Mouse (Mus musculus): ENCODE measurements around the gene Elane.

Elane gene

GRCm38 (mm10) chr10:79857894-79858293 is 28.2 kb upstream of the Elane start:
- no peak for DNase-seq (ENCODE audit: low spot score in 2 of 2)

GRCm38 (mm10) chr10:79858416-79859074 is 27.5 kb upstream of the Elane start:
- DNase-seq (ENCODE audit: low spot score in 2 of 2), result peak; percentile 90 to 92

- DNase-seq (ENCODE audit: low spot score in 2 of 2), result no peak
These were observed 26.9 kb upstream of the Elane start for GRCm38 (mm10) chr10:79859116-79859515.

- DNase-seq (ENCODE audit: low spot score in 2 of 2), result no peak
These were observed 25.8 kb upstream of the Elane start for GRCm38 (mm10) chr10:79860079-79860911.

DNA sequence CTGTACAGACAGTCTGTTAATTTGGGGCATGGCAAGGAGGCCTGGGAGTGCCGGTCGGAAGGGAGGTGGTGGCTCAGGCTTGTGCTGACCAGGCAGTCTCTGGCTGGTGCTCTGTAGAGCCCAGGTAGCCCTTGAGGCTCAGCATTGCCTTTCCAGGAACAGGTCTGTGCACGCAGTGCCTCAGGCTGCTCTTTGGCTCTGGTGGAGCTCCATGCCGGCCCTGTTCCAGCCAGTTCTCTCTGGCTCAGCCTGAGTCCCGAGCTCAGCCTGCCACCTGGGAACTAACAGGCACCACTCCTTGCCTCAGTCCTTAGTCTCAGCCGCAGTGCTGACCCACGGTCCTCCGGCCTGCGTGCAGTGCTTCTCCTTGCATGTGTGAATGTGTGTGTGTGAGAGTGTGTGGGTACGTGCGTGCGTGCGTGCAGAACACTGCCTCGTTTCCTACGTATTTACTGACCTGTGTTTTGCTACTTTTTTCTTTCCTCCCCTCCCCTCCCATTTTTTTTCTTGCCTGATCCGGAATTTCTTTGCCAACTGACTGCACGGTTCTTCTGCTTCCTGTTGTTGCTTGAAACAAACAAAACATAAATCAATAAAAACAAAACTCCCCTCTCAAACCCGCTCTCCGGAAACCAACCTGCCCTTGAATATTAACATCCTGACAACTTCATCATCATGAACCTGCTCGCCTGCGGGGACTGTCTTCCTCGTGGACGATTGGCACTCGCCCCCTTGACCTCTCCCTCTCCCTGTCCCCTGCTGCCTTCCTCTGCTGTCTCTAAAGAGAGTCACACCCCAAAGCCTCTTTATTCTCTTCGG is 24.6 kb upstream of the Elane start:
- DNase-seq (ENCODE audit: low spot score in 2 of 2), result no peak

DNA sequence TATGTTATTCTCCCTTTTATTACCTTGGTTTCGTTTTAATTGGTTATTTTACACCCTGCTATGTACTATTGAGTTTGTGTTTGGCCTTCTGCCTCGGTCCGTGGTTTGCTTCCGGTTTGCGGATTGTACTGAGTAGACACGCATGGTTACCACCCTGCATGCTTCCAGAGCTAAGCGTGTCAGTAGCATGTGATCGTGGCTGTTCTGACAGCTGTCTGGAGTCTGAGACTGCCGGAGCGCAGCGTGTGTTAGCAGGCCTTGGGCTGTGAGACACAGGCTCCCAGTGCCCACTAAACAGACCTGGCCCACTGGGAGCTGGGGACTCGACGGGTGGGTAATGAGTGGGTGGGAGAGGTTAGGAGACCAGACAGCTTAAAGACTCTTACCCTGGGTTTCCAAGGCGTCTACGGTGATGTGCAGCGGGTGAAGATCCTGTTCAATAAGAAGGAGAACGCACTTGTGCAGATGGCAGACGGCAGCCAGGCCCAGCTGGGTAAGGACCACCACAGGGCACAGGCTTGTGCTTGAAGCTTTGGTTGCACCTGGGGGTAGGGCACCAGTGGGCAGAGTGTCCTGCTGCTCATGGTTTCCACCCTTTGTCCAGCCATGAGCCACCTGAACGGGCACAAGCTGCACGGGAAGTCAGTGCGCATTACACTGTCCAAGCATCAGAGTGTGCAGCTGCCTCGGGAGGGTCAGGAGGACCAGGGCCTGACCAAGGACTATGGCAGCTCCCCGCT is 23.8 kb upstream of the Elane start:
- DNase-seq (ENCODE audit: low spot score in 2 of 2), result no peak

GRCm38 (mm10) chr10:79862925-79863324 is 23.1 kb upstream of the Elane start:
- no peak for DNase-seq (ENCODE audit: low spot score in 2 of 2)

- DNase-seq (ENCODE audit: low spot score in 2 of 2), result no peak
These were observed 21.5 kb upstream of the Elane start for GRCm38 (mm10) chr10:79864351-79865188.

- DNase-seq (ENCODE audit: low spot score in 2 of 2), result no peak
These were observed 20.9 kb upstream of the Elane start for GRCm38 (mm10) chr10:79865189-79865601.

DNA sequence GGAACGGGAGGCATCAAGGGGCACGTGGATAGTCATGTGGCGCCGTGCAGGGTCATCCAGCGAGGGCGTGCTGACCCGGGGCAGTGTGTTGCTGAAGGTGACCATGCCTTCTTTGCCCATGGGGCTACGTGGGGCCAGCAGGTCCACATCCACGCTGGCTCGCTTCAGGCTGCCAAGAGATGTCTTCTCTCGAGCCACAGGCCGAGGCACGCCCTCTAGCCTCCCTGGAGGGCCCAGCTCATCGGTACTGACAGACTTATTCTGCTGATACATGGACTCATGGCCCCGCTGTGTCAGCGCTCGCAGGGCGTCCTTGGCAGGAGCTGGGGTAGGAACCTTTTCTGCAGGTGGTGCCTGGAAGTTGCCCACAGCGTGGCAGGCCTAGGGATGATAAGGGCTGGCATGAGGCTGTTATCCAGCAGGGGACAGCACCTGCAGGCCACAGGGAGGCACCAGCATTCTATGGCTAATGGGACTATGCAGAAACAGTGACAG is 20.2 kb upstream of the Elane start:
- no peak for DNase-seq (ENCODE audit: low spot score in 2 of 2)

GRCm38 (mm10) chr10:79866601-79867000 is 19.4 kb upstream of the Elane start:
- DNase-seq (ENCODE audit: low spot score in 2 of 2), result no peak

- peak in 1 of 2 experiments; percentile 63 for DNase-seq (ENCODE audit: low spot score in 2 of 2)
These were observed 14.2 kb upstream of the Elane start for GRCm38 (mm10) chr10:79871845-79872244.

GRCm38 (mm10) chr10:79872862-79873261 is 13.2 kb upstream of the Elane start:
- DNase-seq (ENCODE audit: low spot score in 2 of 2), result peak in 1 of 2 experiments; percentile 47

DNA sequence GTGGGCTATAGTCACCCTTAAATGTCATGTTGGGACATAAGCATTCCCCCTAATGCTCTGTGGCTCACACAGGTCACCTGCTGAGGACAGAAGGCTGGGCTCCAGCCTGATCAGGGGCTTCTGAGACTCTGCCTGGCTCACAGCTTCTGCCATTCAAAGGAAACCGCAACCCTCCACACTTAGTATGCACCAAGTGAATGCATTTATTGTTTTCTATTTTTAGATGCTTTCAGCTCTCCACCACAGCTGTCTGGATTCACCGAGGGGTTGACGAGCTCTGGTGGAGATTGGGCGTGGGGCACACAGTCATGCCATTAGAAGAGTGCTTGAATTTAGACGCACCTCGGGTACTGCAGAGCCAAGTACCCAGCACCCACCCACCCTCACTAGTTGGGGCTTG is 12.7 kb upstream of the Elane start:
- peak in 1 of 2 experiments; percentile 44 for DNase-seq (ENCODE audit: low spot score in 2 of 2)

DNA sequence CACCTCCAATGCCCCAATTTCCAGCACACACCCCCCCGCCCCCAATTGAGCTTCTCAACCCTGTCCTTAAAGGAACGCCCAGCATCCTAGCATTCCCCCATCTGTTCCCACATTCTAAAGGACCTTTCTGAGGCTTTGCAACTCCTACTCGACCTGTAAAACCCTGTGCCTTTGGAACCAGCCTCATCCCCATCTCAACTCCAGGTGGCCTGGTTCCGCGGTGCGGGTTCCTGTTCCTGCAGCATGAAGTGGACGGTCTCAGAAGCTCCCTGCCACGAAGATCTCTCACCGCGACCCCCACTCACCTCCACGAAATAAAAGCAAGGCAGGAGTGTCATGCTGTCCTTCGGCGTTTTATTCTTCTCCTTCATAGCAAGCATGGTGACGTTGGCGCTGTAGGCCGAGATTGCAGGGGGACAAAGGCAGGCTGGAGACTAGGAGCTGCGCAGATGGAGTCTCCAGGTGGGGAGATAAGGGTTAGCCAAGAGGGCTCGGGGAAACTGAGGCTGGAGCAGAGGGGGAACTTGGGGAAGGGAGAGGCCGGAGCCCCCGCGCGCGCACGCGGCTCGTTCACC is 12.2 kb upstream of the Elane start:
- no peak for DNase-seq (ENCODE audit: low spot score in 2 of 2)

DNA sequence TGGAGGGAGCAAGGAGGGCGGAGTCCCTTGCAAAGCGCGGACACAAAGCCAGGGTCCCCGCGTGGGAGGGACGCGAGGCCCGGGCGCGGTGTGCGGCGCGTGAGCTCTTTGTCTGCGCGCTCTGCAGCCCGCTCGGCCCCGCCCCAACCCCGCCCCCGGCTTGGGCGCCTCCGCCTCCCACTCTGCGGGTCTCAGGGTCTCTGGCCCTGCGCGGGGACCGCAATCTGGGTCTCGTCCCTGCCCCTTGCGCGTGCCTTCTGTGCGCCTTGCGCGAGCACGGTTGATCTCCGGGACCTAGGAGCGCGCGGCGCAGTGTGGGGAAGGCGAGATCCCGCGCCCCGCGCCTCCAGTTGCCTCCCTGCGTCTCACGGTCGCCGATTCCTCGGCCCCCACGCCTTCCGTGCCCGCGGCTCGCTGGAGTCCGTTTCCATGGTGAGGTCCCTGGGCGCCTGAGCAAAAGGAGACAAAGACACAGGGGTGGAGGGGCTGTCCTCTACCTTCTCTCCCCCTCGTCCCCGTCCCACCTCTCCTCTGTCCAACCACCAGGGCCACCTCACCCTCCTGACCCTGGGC is 11.7 kb upstream of the Elane start, which contains the start of the genes Prtn3 and Plppr3:
TSS of gene Prtn3 (plus strand) at position 187 of the 573 bp plus-strand sequence.
TSS of gene Plppr3 (minus strand) at position 345 of the 573 bp plus-strand sequence.
- peak; percentile 76 for DNase-seq (ENCODE audit: low spot score in 2 of 2)

- peak in 1 of 2 experiments; percentile 36 for DNase-seq (ENCODE audit: low spot score in 2 of 2)
These were observed 8.9 kb upstream of the Elane start for GRCm38 (mm10) chr10:79877174-79877573.

DNA sequence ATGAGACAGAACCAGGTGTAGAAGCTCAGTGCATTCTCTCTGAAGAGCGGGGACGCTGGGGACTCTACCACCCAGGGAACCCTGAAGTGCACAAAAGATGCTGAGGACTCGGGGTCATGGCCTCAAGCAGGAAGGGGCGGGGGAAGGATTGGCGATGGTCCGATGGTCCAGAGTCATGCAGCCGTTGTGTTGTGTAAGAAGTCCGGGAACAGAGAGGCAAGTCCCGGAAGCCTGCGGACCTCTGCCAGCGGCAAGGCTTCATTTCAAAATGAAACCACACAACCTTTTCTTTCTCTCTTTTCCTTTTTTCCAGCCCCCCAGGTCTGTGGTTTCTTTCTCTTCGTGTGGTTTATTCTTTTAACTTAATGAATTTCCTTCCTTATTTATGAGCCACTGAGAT is 8.3 kb upstream of the Elane start:
- DNase-seq (ENCODE audit: low spot score in 2 of 2), result no peak

DNA sequence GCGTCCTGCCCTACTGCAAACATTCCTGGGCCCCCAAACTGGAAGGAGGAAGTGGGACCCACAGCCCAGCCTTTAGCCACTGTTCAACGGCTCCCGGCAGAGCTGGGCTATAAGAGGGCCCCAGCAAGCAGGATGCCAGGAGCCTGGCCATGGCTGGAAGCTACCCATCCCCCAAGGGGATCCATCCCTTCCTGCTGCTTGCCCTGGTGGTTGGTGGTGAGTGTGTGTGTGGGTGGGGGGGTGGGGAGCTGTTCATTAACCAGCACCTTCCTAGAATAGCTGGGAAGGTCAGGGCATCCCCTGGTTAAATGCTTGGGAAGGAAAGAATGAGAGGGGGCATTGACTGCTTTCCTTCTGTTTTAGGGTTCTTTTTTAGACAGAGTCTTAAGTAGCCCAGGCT is 6.5 kb upstream of the Elane start:
- no peak for DNase-seq (ENCODE audit: low spot score in 2 of 2)

Data from right cerebral cortex, postnatal 10 days (tissue).